Mouse (Mus musculus) MEL (cell line): ENCODE data around the gene Enpep. TPM values are rescaled to one million over a fixed set of nuclear protein-coding genes. Genes with fewer than 3 reads are reported as not detected.

Experiments
- DNase-seq: peaks from one replicate; pipeline ENCODE4 v3.0.0; 2011; ENCODE audit warnings: low read depth, low spot score
- H3K27ac ChIP-seq: 2 replicates; pipeline ENCODE4 v1.5.1; 2012; ENCODE audit warnings: low read depth, mild to moderate bottlenecking, control low read depth, low read length, moderate library complexity; ENCODE audit not compliant: control insufficient read depth
- H3K27me3 ChIP-seq, 2 experiments: fragments of 150-350 bp in 1 of 2; sonication (generic) in 1 of 2; 2 replicates each; pipeline ENCODE4 v1.6.1; 2012; ENCODE audit warnings: low read length in 2 of 2, mild to moderate bottlenecking in 2 of 2, improper control_type of control experiment in 1 of 2, moderate library complexity in 1 of 2; ENCODE audit not compliant: insufficient read depth in 2 of 2, control insufficient read depth in 1 of 2
- H3K36me3 ChIP-seq, 2 experiments: 2 replicates each; pipeline ENCODE4 v1.6.1; 2012 to 2014; ENCODE audit warnings: low read length in 2 of 2, improper control_type of control experiment in 1 of 2, inconsistent platforms in 1 of 2, mild to moderate bottlenecking in 1 of 2; ENCODE audit not compliant: insufficient read depth in 2 of 2, control insufficient read depth in 1 of 2
- H3K4me1 ChIP-seq, 2 experiments: fragments of 150-350 bp in 1 of 2; sonication (generic) in 1 of 2; 2 replicates each; pipeline ENCODE4 v1.6.1; 2012; ENCODE audit warnings: low read length in 2 of 2, improper control_type of control experiment in 1 of 2, mild to moderate bottlenecking in 1 of 2; ENCODE audit not compliant: insufficient read depth in 2 of 2, control insufficient read depth in 1 of 2
- H3K4me3 ChIP-seq, 2 experiments: fragments of 150-350 bp in 1 of 2; sonication (generic) in 1 of 2; 2 replicates each; pipeline ENCODE4 v1.5.1; 2012; ENCODE audit warnings: low read depth in 2 of 2, low read length in 2 of 2, mild to moderate bottlenecking in 2 of 2, moderate library complexity in 2 of 2, control low read depth in 1 of 2, improper control_type of control experiment in 1 of 2; ENCODE audit not compliant: control insufficient read depth in 1 of 2, insufficient read depth in 1 of 2
- H3K79me2 ChIP-seq: 2 replicates; pipeline ENCODE4 v1.6.1; 2012; ENCODE audit warnings: mild to moderate bottlenecking, low read length, moderate library complexity; ENCODE audit not compliant: control insufficient read depth, poor library complexity, insufficient read depth
- H3K9ac ChIP-seq: 2 replicates; pipeline ENCODE4 v1.6.1; 2012; ENCODE audit warnings: low read depth, mild to moderate bottlenecking, control low read depth, low read length, moderate library complexity; ENCODE audit not compliant: control insufficient read depth, poor library complexity, severe bottlenecking
- H3K9me3 ChIP-seq: fragments of 150-350 bp; sonication (generic); replicated peaks from 2 replicates; pipeline ENCODE4 v1.6.1; 2012; ENCODE audit warnings: mild to moderate bottlenecking, low read length, improper control_type of control experiment, moderate library complexity; ENCODE audit not compliant: insufficient read depth
- BHLHE40 ChIP-seq: IDR thresholded peaks from 2 replicates; pipeline ENCODE4 v1.6.1; 2012; ENCODE audit warnings: low read depth, mild to moderate bottlenecking, inconsistent platforms, low read length, improper control_type of control experiment, borderline replicate concordance
- CTCF ChIP-seq, 3 experiments: IDR thresholded peaks in 2 of 3; conservative IDR thresholded peaks in 1 of 3; 2 replicates each; pipeline ENCODE4 v1.5.1; 2011 to 2012; ENCODE audit warnings: low read length in 3 of 3, low read depth in 2 of 3, mild to moderate bottlenecking in 2 of 3, improper control_type of control experiment in 1 of 3, inconsistent platforms in 1 of 3, mixed read lengths in 1 of 3, moderate library complexity in 1 of 3; ENCODE audit not compliant: control insufficient read depth in 1 of 3, insufficient read depth in 1 of 3, poor library complexity in 1 of 3, severe bottlenecking in 1 of 3
- ELF1 ChIP-seq: IDR thresholded peaks from 2 replicates; pipeline ENCODE4 v1.6.1; 2014; ENCODE audit warnings: low read depth, mild to moderate bottlenecking, inconsistent platforms, low read length, improper control_type of control experiment, moderate library complexity
- EP300 ChIP-seq, 2 experiments: IDR thresholded peaks; 2 replicates each; pipeline ENCODE4 v1.6.1; 2011; ENCODE audit warnings: improper control_type of control experiment in 2 of 2, low read length in 2 of 2, low read depth in 1 of 2, mild to moderate bottlenecking in 1 of 2
- GABPA ChIP-seq: IDR thresholded peaks from 2 replicates; pipeline ENCODE4 v1.6.1; 2012; ENCODE audit warnings: low read depth, mild to moderate bottlenecking, inconsistent platforms, low read length, improper control_type of control experiment, moderate library complexity
- MAX ChIP-seq: IDR thresholded peaks from 2 replicates; pipeline ENCODE4 v1.6.1; 2011; ENCODE audit warnings: low read length, improper control_type of control experiment
- MAZ ChIP-seq: IDR thresholded peaks from 2 replicates; pipeline ENCODE4 v1.6.1; 2012; ENCODE audit warnings: low read depth, mild to moderate bottlenecking, inconsistent platforms, low read length, improper control_type of control experiment
- NELFE ChIP-seq: IDR thresholded peaks from 2 replicates; pipeline ENCODE4 v1.6.1; 2011; ENCODE audit warnings: low read depth, low read length, improper control_type of control experiment
- NRF1 ChIP-seq: IDR thresholded peaks from 2 replicates; pipeline ENCODE4 v1.6.1; 2014; ENCODE audit warnings: low read depth, mild to moderate bottlenecking, inconsistent platforms, low read length, improper control_type of control experiment, moderate library complexity; ENCODE audit not compliant: poor library complexity, insufficient read depth, severe bottlenecking
- POLR2AphosphoS2 ChIP-seq: IDR thresholded peaks from 2 replicates; pipeline ENCODE4 v1.6.1; 2011; ENCODE audit warnings: low read length, improper control_type of control experiment
- POLR2AphosphoS5 ChIP-seq: IDR thresholded peaks from 2 replicates; pipeline ENCODE4 v1.6.1; 2012; ENCODE audit warnings: low read depth, borderline replicate concordance, mild to moderate bottlenecking, inconsistent platforms, low read length, moderate library complexity, mixed read lengths
- RCOR1 ChIP-seq: IDR thresholded peaks from 2 replicates; pipeline ENCODE4 v1.6.1; 2012; ENCODE audit warnings: low read depth, mild to moderate bottlenecking, inconsistent platforms, low read length, improper control_type of control experiment
- SMC3 ChIP-seq: IDR thresholded peaks from 2 replicates; pipeline ENCODE4 v1.6.1; 2011; ENCODE audit warnings: low read depth, low read length, improper control_type of control experiment
- TBP ChIP-seq: IDR thresholded peaks from 2 replicates; pipeline ENCODE4 v1.8.0; 2011; ENCODE audit warnings: low read depth, low read length, improper control_type of control experiment
- TCF12 ChIP-seq: IDR thresholded peaks from 2 replicates; pipeline ENCODE4 v1.6.1; 2014; ENCODE audit warnings: low read depth, mild to moderate bottlenecking, inconsistent platforms, low read length, improper control_type of control experiment, moderate library complexity
- USF2 ChIP-seq, 2 experiments: IDR thresholded peaks; 2 replicates each; pipeline ENCODE4 v1.6.1; 2011 to 2012; ENCODE audit warnings: improper control_type of control experiment in 2 of 2, low read length in 2 of 2, borderline replicate concordance in 1 of 2, inconsistent platforms in 1 of 2, low read depth in 1 of 2, mild to moderate bottlenecking in 1 of 2; ENCODE audit not compliant: insufficient read depth in 1 of 2
- ZKSCAN1 ChIP-seq: IDR thresholded peaks from 2 replicates; pipeline ENCODE4 v1.6.1; 2012; ENCODE audit warnings: low read depth, mild to moderate bottlenecking, inconsistent platforms, low read length, improper control_type of control experiment, moderate library complexity
- ZMIZ1 ChIP-seq: IDR thresholded peaks from 2 replicates; pipeline ENCODE4 v1.6.1; 2012; ENCODE audit warnings: low read depth, mild to moderate bottlenecking, inconsistent platforms, low read length, improper control_type of control experiment, moderate library complexity
- ZNF384 ChIP-seq: IDR thresholded peaks from 2 replicates; pipeline ENCODE4 v1.6.1; 2012; ENCODE audit warnings: low read depth, mild to moderate bottlenecking, inconsistent platforms, low read length, improper control_type of control experiment
- polyA plus RNA-seq, 2 experiments: library from polyadenylated mRNA; stranded (reverse) in 1 of 2; unstranded in 1 of 2; fragments of >175 nt in 1 of 2; fragments of >200 nt in 1 of 2; gene quantifications; 2 replicates each; pipeline versions ENCODE4 v1.2.1 to v1.2.4; 2012; ENCODE audit warnings: low replicate concordance in 2 of 2, low read depth in 1 of 2; ENCODE audit not compliant: insufficient read length in 2 of 2, insufficient read depth in 1 of 2, missing spikeins in 1 of 2
- total RNA-seq: library from RNA; depleted of rRNA; stranded (reverse); fragments of 300-350 nt; gene quantifications from 2 replicates; pipeline ENCODE4 v1.2.3, GENCODE M21; 2012

The Enpep gene
- total and polyA plus RNA-seq, 3 experiments = not detected

DNA sequence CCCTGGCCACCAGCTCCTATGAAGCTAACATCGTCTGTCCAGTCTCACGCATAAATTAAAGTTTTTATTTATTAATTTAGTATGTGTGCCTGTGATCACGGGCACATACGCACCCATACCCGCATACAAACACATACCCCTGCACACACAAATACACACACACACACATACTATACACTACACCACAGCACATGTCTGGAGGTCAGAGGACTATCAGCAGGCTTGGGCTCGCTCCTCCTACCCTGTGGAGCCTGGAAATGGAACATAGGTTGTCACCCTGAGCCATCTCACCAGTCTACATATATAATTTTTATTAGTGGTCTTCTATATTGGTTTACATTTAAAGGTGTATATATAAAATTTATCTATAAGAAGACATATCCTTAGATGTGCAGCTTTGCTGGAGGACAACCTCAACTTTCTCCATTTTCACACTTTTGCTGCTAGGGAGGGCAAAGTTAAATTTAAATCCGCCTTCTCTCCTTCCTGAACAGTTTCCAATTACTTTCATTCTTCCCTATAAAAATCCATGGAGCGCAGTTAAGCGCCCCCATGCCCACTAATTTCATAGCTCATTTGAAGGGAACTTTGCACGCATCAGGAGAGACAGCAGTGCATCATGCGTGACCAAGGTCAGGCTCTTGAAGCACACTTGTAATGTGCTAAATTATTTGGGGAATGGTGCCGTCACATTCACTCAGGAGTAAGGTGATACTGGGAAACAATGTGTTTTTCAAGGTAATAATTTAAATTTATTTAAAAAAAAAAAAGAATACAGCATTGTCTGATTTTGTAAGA lies 63.4 kb downstream of the Enpep start:
- H3K79me2 ChIP-seq = no peaks in the 10 kb centered on the region
- TF ChIP-seq NELFE (no peak), ELF1 (no peak), MAX (no peak), POLR2AphosphoS2 (no peak), ZNF384 (no peak), GABPA (no peak), TBP (no peak), CTCF (IDR thresholded peaks at IDR 0.05 in 2 of 3, conservative IDR thresholded peaks at IDR 0.05 in 1 of 3; ENCODE audit: control insufficient read depth in 1 of 3, insufficient read depth in 1 of 3, low read depth in 2 of 3, low read length in 3 of 3, poor library complexity in 1 of 3, severe bottlenecking in 1 of 3) (no peak), ZMIZ1 (no peak), POLR2AphosphoS5 (no peak), EP300 (IDR thresholded peaks at IDR 0.05; ENCODE audit: low read depth in 1 of 2, low read length in 2 of 2) (no peak), TCF12 (no peak)
- no peaks in the 10 kb centered on the region for H3K9me3 ChIP-seq
- no peaks in the 10 kb centered on the region for H3K27me3 ChIP-seq
- DNase-seq = no peak
- H3K9ac ChIP-seq = no peak overlapping the region
- H3K4me1 ChIP-seq = no peaks in the 10 kb centered on the region
- no peak overlapping the region for H3K4me3 ChIP-seq
- no peak overlapping the region for H3K27ac ChIP-seq
- no peaks in the 10 kb centered on the region for H3K36me3 ChIP-seq

DNA sequence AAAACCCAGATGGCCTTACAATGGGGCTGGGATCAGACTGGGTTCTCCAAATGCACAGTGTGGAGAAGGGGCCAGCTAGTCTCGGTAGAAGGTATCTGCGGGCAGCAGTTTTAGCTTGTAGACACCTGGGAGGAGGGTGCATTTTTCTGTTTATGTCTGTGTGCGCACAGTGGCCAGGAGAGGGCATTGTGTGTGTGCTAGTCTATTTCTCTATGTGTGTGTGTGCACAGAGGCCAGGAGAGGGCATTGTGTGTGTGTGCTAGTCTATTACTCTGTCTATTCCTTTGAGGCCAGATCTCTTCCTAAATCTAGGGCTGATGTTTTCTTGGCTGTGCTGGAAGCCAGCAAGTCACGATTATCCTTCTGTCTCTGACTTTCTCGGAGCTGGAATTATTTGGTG lies 74.0 kb downstream of the Enpep start:
- H3K9ac ChIP-seq = no peak overlapping the region
- H3K4me3 ChIP-seq = no peak overlapping the region
- H3K4me1 ChIP-seq = no peaks in the 10 kb centered on the region
- no peaks in the 10 kb centered on the region for H3K36me3 ChIP-seq
- no peaks in the 10 kb centered on the region for H3K9me3 ChIP-seq
- DNase-seq = no peak
- H3K79me2 ChIP-seq = no peaks in the 10 kb centered on the region
- TF ChIP-seq NRF1 = no peak
- TF ChIP-seq RCOR1 = no peak
- no peak for TF ChIP-seq SMC3
- no peak for TF ChIP-seq POLR2AphosphoS2
- TF ChIP-seq BHLHE40 = no peak
- no peak for TF ChIP-seq USF2 (IDR thresholded peaks at IDR 0.05; ENCODE audit: borderline replicate concordance in 1 of 2, insufficient read depth in 1 of 2, low read depth in 1 of 2, low read length in 2 of 2)
- no peak for TF ChIP-seq NELFE
- no peak for TF ChIP-seq ZKSCAN1
- no peak for TF ChIP-seq MAZ
- H3K27ac ChIP-seq = no peak overlapping the region
- no peaks in the 10 kb centered on the region for H3K27me3 ChIP-seq
